Mouse (Mus musculus) layer of hippocampus, postnatal 25 days (tissue): ENCODE measurements at regions not wholly inside any gene's neighbourhood (a gene's known extent, or its start where the extent isn't known, plus 50 kb on each side); places are given as distances from the start of the nearest gene placed in this dataset.
"Not testable (repeated sequence)": the region's sequence is repeated elsewhere in the genome, so short reads cannot be mapped to it uniquely, and the experiment has no call there.

ENCODE experiments used
- DNase-seq, 2 experiments: peaks; one replicate each; pipeline ENCODE4 v3.0.0; 2022; ENCODE audit warnings: mixed read lengths in 2 of 2, low spot score in 1 of 2; ENCODE audit errors: extremely low spot score in 1 of 2

GRCm38 (mm10) chr16:9011691-9012090 is 181.8 kb downstream of the 1810013L24Rik start:
- DNase-seq: no peak

- no peak for DNase-seq
Measured at GRCm38 (mm10) chr16:9016040-9016761, 186.3 kb downstream of the 1810013L24Rik start.

- DNase-seq: no peak
Measured at GRCm38 (mm10) chr16:9016762-9017086, 186.8 kb downstream of the 1810013L24Rik start.

DNA sequence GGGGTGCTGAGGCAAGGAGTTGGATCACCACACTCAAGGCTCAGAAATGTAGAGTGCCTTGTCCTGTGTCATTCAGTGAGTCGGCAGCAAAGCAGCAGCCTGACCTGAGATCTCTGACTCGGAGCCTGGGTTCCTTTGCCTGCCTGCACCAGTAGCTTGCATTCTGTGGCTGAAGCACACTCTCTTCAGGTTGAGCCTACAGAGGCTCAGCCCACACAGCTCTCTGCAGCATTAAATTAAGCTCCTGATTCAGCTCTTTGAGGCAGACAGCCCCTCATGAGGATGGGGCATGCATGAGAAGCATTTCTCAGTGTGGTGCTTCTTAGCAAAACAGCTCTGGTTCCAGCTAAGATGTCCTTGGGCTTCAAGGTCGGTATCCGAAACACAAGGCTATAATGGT is 200.8 kb downstream of the 1810013L24Rik start:
- no peak for DNase-seq

DNA sequence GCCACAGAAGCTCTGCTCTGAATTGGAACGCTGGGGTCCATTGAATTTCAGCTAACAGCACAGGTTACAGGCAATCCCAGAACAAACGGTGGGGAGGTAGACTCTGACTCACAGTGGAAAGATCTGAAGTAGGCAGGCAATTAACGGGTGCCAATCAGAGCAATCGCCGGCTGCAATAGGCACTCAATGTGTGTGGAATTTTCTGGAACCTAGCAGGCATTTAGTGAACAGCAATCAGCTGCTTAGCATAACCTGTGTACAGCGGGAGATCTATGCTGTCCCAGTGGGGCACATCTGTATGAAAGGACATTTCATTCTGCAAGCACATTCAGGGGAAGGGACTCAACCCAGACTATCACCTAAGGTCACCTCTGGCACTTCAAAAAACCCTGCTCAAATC is 213.4 kb downstream of the 1810013L24Rik start:
- DNase-seq: no peak

DNA sequence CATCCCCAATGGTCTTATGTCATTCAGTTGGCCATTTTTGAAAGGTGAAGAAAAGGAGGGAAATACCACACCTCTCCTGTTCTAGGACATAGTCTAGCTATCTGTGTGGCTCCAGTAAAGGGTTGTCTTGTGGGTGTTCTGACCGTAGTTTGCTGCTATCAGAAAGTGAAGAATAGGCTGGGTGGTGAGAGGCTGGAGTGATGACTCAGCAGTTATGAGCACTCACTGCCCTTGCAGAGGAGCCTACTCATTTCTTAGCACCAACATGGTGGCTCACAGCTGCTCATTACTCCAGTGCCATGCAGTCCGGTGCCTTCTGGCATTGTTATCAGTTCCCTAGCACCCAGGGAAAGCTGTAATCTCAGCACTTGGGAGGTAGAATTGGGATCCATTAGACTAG is 217.0 kb downstream of the 1810013L24Rik start:
- no peak for DNase-seq

DNA sequence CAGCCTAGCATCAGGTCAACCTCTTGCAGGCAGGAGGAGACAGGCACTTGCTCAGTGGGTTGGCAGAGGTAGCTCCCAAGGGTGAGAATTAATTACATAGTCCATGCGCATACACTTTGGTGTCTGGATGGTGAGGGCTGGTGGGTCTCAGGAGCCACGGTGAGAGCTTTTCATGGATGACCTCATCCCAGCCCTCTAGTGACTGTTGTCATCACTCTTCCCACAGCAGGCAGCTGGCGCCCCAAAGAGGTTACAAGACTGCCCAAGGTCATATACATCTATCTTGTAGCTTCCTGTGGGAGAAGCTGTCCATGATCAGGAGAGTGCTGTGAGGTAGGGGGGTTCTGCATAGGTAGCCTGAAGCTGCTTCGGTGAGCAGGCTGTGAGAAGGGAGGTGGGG is 224.5 kb downstream of the 1810013L24Rik start:
- no peak for DNase-seq

GRCm38 (mm10) chr16:9056430-9056829 is 226.5 kb downstream of the 1810013L24Rik start:
- DNase-seq: no peak

DNA sequence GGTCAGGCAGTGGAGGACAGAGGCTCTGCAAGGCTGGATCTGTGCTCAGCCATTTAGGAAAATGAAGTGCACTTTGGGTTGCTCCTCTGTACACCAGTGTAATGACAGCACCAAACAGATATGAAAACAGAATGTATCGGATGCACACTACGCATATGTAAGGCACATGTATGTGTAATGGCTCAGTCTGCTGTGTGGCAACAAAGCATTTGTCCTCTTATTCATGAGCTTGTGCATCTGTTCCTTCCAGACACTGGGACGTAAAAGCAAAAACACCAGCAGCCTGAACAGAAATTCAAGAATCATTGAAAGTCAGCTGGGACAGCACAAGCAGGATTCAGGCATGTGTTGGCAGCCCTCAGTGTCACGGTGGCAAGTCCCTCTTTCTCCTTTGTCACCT is 241.6 kb downstream of the 1810013L24Rik start:
- no peak for DNase-seq

DNA sequence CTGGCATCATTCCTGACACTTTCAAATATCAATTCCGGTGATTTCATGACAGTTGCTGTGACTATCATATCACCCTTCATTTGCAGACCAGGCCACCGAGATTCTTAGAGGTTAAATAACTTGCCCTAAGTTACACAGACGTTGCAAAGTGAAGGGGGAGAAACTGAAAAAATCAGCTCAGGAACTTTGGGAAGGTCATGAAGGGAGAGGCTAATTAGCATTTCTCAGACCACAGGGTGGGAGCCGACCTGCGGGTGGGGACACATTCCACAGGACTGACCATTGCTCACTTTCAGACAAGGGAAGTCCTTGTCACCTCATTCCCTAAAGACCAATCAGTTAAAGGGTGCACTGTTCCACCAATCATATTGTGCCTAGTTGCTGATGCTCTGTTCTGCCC is 242.1 kb downstream of the 1810013L24Rik start:
- not testable (repeated sequence) for DNase-seq

GRCm38 (mm10) chr16:9074295-9074694 is 244.4 kb downstream of the 1810013L24Rik start:
- no peak for DNase-seq

DNA sequence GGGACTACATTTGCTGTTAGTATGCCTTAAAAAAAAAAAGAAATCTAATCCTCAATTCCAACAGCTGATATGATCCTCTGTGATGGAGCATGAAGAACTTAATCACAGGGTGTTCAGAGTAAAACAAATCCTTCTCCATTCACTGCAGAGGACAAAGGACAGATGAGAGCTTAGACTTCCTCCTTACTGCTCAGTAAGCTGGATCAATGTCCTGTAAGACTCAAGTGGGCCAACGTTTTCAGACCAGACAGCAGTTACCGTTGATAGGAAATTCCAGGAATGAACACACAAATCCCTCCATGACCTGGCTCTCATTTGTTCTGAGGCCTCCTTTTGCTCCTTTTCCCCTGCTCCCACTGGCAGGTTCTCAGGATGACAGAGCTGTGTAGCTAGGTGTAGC is 247.6 kb downstream of the 1810013L24Rik start:
- DNase-seq: no peak

DNA sequence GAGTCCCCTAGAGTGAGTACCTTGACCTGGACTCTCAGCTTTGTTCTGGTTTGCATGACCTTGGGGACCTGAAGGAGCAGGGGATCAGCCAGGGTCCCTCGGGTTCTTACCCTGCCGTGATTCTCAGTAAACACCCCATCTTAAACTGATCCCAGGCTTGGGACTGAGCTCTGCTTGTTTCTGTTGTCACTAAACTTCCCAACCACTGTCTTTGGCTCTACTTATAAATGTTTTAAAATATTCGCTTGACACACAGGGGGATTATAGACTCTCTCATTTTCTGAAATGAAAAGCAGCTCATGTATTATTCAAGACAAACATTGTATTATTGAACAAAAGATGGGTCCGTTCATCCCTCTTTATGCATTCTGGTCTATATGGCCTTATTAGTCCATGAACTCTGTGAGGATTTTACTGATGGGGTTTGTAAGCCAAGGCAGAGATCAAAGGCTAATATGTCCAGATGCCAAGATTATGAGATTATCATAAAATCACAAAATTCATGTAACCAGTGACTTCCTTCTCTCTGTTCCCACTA is 248.6 kb downstream of the 1810013L24Rik start:
- DNase-seq: no peak

GRCm38 (mm10) chr16:9083040-9083439 is 253.1 kb downstream of the 1810013L24Rik start:
- DNase-seq: no peak

- no peak for DNase-seq
Measured at GRCm38 (mm10) chr16:9083740-9084139, 253.8 kb downstream of the 1810013L24Rik start.

GRCm38 (mm10) chr16:9084581-9084980 is 254.7 kb downstream of the 1810013L24Rik start:
- no peak for DNase-seq

DNA sequence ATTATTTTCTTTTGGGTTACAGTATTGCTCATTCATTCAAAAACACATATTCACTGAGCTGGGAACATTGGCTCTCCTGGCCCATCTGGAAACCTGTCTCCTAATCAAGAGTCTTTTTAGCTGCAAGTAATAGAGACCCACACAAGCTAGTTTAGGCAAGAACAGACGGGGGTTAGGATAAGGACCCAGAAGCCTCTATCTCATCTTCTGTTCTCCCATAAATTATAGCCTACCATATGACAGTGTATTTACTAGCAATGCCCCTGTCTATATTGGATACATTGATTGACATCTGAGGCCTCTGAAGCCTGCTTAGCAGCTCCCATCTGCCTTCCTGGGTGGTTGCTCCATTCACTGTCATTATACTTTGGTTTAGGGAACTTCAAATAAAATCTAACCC is 255.2 kb downstream of the 1810013L24Rik start:
- no peak for DNase-seq

DNA sequence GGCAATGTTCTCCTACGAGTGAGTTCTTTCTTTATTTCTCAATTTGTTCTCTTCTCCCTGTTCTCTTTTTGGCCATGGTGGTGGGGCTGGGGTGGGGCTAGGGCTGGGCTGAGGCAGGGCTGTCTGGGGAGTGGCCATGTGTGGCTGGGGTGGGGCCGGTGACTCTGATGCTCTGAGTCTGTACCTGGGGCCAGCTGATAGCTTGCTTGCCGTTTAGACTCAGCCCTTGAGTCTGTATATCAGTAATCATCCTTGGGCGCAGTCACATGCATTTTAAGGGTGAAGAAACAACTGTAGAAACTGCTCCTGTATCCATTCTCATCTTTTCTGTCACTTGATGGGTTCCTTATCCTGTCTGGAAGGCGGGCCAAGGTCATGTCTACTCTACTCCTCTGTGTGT is 256.1 kb downstream of the 1810013L24Rik start:
- no peak for DNase-seq

DNA sequence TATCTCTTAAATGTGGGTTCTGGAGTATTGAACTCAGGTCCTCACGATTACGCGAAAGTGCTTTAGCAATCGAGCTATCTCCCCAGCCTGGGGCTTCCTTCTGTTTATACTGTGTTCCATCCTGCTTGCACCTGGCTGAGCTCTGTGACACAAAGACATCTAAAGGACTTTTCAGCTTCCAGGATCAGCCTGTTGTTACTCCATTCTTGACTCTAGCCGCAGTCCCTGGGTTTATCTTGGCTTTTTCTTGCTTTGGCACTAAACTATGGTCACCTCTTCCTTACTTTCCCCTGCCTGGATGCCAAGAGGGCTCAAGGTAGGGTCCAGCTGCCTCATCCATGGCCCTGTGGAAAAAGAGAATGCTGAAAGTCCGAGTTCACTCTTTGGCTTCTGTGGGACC is 261.9 kb downstream of the 1810013L24Rik start:
- no peak for DNase-seq

DNA sequence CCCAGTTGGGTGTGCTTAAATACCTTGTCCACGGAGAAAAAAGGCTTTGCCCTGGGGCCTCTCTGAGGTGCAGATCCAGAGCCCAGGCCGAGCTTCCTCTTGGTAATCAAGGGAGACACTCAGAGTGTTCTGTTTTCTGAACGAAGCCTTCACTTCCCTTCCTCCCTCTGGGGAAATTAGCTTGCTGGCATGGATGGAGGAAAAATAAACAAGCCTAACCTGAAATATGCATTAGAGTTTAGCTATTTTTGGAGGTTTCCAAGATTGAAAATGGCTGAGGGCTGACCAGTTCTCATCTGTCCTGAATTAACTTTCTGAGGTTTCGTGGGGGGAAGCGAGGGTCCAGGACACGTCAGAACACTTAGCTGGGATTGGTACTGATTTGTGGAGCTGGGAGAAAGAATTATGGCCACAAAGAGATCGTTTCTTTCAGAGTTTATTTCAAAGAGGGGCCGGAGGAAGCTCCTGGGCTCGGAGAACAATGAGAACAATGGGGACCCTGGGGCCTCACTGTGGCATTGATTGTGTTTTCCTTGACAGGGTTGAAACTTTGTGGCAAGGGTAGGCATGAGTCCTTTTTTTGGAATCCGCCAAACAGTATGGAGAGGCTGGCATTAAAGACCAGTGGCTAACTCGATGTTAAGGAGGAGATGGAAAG is 262.4 kb downstream of the 1810013L24Rik start:
- DNase-seq: no peak

- DNase-seq: no peak
Measured at GRCm38 (mm10) chr16:9093593-9093992, 263.7 kb downstream of the 1810013L24Rik start.

GRCm38 (mm10) chr16:9094201-9094600 is 264.3 kb downstream of the 1810013L24Rik start:
- DNase-seq: no peak
